Mouse (Mus musculus) liver, postnatal 0 days (tissue): ENCODE measurements at regions not wholly inside any gene's neighbourhood (a gene's known extent, or its start where the extent isn't known, plus 50 kb on each side); places are given as distances from the start of the nearest gene placed in this dataset.
A peak's percentile ranks its signal among the peaks of the same experiment; 100 is the strongest.

Experiments
- ATAC-seq: fragments of 200-750 bp; cut with Nextera tagmentation; 2 replicates; pipeline ENCODE4 v1.8.0; 2017; ENCODE audit warnings: mild to moderate bottlenecking, moderate library complexity
- DNase-seq: peaks from one replicate; pipeline ENCODE4 v3.0.0-alpha.2; 2016
- H3K27ac ChIP-seq: fragments of 300-500 bp; sonication (generic); 2 replicates; pipeline ENCODE4 v1.5.1; 2014; ENCODE audit warnings: antibody characterized with exemption, moderate library complexity, mild to moderate bottlenecking, low read depth
- H3K27me3 ChIP-seq: fragments of 300-500 bp; sonication (generic); 2 replicates; pipeline ENCODE4 v1.6.1; 2014; ENCODE audit warnings: low read length, control low read depth, mixed read lengths; ENCODE audit not compliant: insufficient read depth
- H3K36me3 ChIP-seq: fragments of 300-500 bp; sonication (generic); replicated peaks from 2 replicates; pipeline ENCODE4 v1.6.1; 2014; ENCODE audit warnings: mild to moderate bottlenecking, control low read depth, low read length, moderate library complexity, mixed read lengths; ENCODE audit not compliant: insufficient read depth
- H3K4me1 ChIP-seq: fragments of 300-500 bp; sonication (generic); 2 replicates; pipeline ENCODE4 v1.6.1; 2014; ENCODE audit warnings: antibody characterized with exemption, mild to moderate bottlenecking, control low read depth; ENCODE audit not compliant: insufficient read depth
- H3K4me2 ChIP-seq: fragments of 300-500 bp; sonication (generic); 2 replicates; pipeline ENCODE4 v1.6.1; 2014; ENCODE audit warnings: low read depth, mild to moderate bottlenecking, low read length, moderate library complexity, mixed read lengths
- H3K4me3 ChIP-seq: fragments of 300-500 bp; sonication (generic); 2 replicates; pipeline ENCODE4 v1.5.1; 2014; ENCODE audit warnings: low read depth, low read length
- H3K9ac ChIP-seq: fragments of 300-500 bp; sonication (generic); replicated peaks from 2 replicates; pipeline ENCODE4 v1.6.1; 2014; ENCODE audit warnings: mild to moderate bottlenecking, moderate library complexity
- H3K9me3 ChIP-seq: fragments of 300-500 bp; sonication (generic); 2 replicates; pipeline ENCODE4 v1.6.1; 2016; ENCODE audit warnings: mild to moderate bottlenecking, control low read depth, low read length, mixed read lengths
- CTCF ChIP-seq: sonication (generic); IDR thresholded peaks from 2 replicates; pipeline ENCODE4 v1.5.1; 2016; ENCODE audit warnings: antibody characterized with exemption, low read depth
- EP300 ChIP-seq: IDR thresholded peaks from 2 replicates; pipeline ENCODE4 v1.6.1; 2016; ENCODE audit warnings: antibody characterized with exemption, low read depth, mild to moderate bottlenecking
- WGBS: fragments of 180-500 bp; shearing (Covaris S2); extraction: QIAGEN DNeasy Blood & Tissue Kit; methylation state at CpG from one replicate; pipeline ENCODE4 v1.1.7; 2014; ENCODE audit not compliant: insufficient replicate concordance; 5-methylcytosine and 5-hydroxymethylcytosine counted together

DNA sequence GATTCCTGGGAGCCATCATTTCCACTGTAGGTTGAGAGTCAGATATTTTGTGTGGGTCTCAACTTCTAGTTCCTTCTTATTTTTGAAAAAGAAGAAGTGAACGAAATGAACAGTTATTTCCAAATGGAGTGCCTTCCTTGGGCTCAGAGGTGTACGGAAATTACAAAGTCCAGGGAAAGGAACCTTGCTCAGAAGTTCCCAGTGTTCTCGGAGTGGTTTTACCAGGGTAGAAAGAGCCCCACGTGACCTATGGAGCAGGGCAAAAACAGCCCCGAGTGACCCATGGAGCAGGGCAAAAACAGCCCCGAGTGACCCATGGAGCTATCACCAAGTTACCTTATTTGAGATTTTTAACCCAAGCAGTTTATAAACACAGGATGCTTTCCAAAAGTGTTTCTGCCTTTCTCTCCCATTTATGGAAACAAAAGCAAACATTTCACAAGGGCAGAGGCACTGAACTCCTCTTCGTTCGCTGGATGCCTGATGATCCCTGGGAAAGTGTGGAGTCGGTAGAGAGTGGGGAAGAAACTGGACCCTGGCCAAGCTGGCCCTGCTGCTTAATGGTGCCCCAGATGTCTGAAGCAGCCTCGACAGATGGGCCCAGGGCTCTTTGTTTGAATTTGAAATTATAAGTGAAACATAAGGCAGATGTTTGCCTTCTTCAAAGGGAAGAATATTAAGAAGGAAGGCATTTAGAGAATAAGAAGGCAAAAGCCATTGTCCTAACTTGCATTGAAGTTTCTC lies 175.8 kb upstream of the Tgfbr2 start:
- Histone ChIP-seq H3K4me3 (no peak overlapping the region), H3K9ac (no peak overlapping the region), H3K4me2 (peak overlapping the region; percentile 18; the same call in 1 of the 2 replicates), H3K27ac (peak overlapping the region; percentile 60), H3K4me1 (peaks cover 9% of the 10 kb centered on the region; the same call in 1 of the 2 replicates), H3K9me3 (no peaks in the 10 kb centered on the region), H3K36me3 (no peaks in the 10 kb centered on the region), H3K27me3 (no peaks in the 10 kb centered on the region)
- 44% methylated on average over 10 of the region's 10 CpGs for WGBS
- TF ChIP-seq CTCF, result no peak
- no peak for TF ChIP-seq EP300
- ATAC-seq (peak; percentile 62), DNase-seq (no peak)

- no peak overlapping the region for H3K9ac ChIP-seq
- H3K27ac ChIP-seq, result no peak overlapping the region
- ATAC-seq, result no peak
- no peaks in the 10 kb centered on the region for H3K9me3 ChIP-seq
- H3K4me2 ChIP-seq, result no peak overlapping the region
- H3K27me3 ChIP-seq, result no peaks in the 10 kb centered on the region
- peaks cover 11% of the 10 kb centered on the region; the same call in 1 of the 2 replicates for H3K4me1 ChIP-seq
- no peaks in the 10 kb centered on the region for H3K36me3 ChIP-seq
- no peak overlapping the region for H3K4me3 ChIP-seq
- 84% methylated on average over 8 of the region's 8 CpGs for whole genome bisulfite sequencing
- TF ChIP-seq CTCF (no peak), EP300 (no peak)
- no peak for DNase-seq
These were observed 171.9 kb upstream of the Tgfbr2 start for GRCm38 (mm10) chr9:116347021-116347420.

DNA sequence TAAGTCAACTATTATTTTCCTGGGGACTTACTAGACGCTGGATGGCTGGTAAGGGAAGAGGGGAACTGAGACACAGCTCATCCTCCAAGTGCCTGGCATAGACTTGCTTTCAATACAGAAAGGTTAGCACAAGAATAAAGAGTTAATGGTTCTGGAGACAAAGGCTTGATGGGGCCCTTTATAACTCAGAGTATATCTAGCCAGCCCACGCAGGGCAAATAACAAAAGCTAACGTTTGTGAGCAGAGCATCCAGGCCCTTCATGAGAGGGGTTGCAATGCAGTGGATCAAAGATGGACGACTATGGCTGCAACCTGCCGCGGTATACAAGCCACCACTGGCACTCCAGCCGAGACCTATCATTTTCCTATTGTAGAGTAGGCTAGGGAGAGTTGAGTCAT lies 171.3 kb upstream of the Tgfbr2 start:
- no peak for TF ChIP-seq CTCF
- no peak for TF ChIP-seq EP300
- no peak for DNase-seq
- no peak overlapping the region for H3K27ac ChIP-seq
- ATAC-seq, result no peak
- no peaks in the 10 kb centered on the region for H3K27me3 ChIP-seq
- WGBS, result 83% methylated on average over 7 of the region's 7 CpGs
- no peak overlapping the region for H3K9ac ChIP-seq
- H3K36me3 ChIP-seq, result no peaks in the 10 kb centered on the region
- no peak overlapping the region for H3K4me3 ChIP-seq
- H3K9me3 ChIP-seq, result no peaks in the 10 kb centered on the region
- peaks cover 12% of the 10 kb centered on the region; the same call in 1 of the 2 replicates for H3K4me1 ChIP-seq
- H3K4me2 ChIP-seq, result no peak overlapping the region

DNA sequence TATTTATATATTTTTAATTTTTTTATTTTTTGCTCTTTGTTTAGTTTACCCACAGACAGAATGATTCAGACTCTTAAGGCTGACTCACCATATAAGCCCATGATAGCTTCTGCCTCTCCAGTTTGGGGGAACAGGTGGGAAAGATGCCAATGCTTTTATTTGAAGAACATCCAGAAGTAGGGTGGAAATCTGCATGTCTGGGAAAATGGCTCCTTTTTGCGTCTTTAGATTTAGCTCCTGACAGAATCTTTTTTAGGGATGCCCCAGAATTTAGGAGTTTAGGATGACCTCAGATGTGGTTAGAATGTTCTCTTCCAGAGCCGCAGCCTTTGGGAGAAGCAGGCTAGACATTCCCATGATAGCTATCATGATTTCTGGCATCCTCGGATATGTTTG lies 167.9 kb upstream of the Tgfbr2 start:
- Histone ChIP-seq H3K4me3 (no peak overlapping the region), H3K9ac (no peak overlapping the region), H3K4me2 (no peak overlapping the region), H3K27me3 (no peaks in the 10 kb centered on the region), H3K27ac (no peak overlapping the region), H3K9me3 (peaks cover 3% of the 10 kb centered on the region; the same call in 1 of the 2 replicates), H3K36me3 (no peaks in the 10 kb centered on the region), H3K4me1 (peaks cover 6% of the 10 kb centered on the region)
- DNase-seq (no peak), ATAC-seq (no peak)
- TF ChIP-seq EP300 (no peak), CTCF (no peak)
- 79% methylated on average over 3 of the region's 3 CpGs for WGBS

DNA sequence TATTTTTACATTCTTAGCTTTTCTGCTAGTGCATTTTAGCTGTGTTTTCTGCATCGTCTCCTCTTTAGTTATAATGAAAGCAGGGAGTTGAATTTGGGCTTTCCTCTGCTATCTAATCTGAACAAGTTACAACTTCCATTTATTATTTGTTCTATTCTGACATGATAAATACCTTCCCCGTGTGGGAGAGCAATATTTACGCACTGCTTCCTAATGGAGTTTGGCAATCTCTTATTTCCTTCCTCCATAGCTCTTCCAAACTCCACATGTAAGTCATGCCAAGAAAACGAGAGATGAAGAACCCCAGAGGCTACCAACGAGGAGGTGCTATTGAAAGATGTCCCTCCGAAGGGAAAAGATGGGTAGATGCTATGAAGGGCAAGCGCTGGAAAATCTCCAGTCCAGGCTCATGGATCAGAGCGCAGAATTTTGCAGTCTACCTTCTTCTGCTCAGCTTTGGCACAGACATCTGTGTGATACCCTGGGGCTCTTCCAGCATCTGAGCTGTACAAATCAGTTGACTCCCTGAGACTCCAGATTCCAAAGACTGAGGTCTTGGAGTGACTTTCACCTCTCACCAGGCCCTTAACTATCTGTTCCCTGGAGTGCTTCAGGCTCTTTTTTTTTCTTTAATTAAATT lies 167.4 kb upstream of the Tgfbr2 start:
- Histone ChIP-seq H3K9me3 (peaks cover 3% of the 10 kb centered on the region; the same call in 1 of the 2 replicates), H3K27ac (no peak overlapping the region), H3K4me1 (peaks cover 12% of the 10 kb centered on the region), H3K36me3 (no peaks in the 10 kb centered on the region), H3K4me3 (no peak overlapping the region), H3K27me3 (no peaks in the 10 kb centered on the region), H3K4me2 (no peak overlapping the region), H3K9ac (no peak overlapping the region)
- WGBS, result 57% methylated on average over 8 of the region's 8 CpGs
- no peak for ATAC-seq
- no peak for TF ChIP-seq CTCF
- no peak for TF ChIP-seq EP300
- DNase-seq, result no peak

DNA sequence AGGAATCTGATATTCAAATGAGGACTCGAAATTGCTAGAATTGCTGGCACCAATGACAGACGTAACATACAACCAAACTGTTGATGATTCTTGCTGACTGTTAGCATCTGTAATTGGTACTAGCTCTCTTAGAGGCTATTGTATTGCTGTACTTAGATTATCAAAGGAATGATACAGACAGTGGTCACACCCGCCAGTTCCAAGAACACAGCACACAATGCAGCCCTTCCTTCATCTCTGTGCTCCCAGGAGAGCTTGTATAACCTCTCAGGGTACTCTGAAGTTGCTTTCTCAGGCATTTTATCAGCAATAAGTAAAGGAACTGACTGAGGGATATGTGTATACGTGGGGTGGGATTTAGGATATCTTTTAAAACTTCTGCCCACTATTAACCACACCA lies 166.8 kb upstream of the Tgfbr2 start:
- no peak for TF ChIP-seq CTCF
- TF ChIP-seq EP300, result no peak
- Histone ChIP-seq H3K4me2 (no peak overlapping the region), H3K36me3 (no peaks in the 10 kb centered on the region), H3K9me3 (peaks cover 3% of the 10 kb centered on the region; the same call in 1 of the 2 replicates), H3K4me1 (peaks cover 15% of the 10 kb centered on the region), H3K27me3 (no peaks in the 10 kb centered on the region), H3K9ac (no peak overlapping the region), H3K4me3 (no peak overlapping the region), H3K27ac (no peak overlapping the region)
- DNase-seq, result no peak
- no peak for ATAC-seq
- WGBS, result 44% methylated on average over 4 of the region's 4 CpGs
